Mouse (Mus musculus) heart, embryonic 10.5 days (tissue): ENCODE data around the gene Cbx8. TPM values are rescaled to one million over a fixed set of nuclear protein-coding genes. Genes with fewer than 3 reads are reported as not detected.

Experiments used
- DNase-seq: peaks from one replicate; pipeline ENCODE4 v3.0.0-alpha.2; 2017; ENCODE audit warnings: low spot score
- H3K27ac ChIP-seq: fragments of 300-500 bp; sonication (generic); 2 replicates; pipeline ENCODE4 v1.5.1; 2016; ENCODE audit warnings: mild to moderate bottlenecking
- H3K27me3 ChIP-seq: fragments of 300-500 bp; sonication (generic); 2 replicates; pipeline ENCODE4 v1.6.1; 2016; ENCODE audit warnings: mild to moderate bottlenecking; ENCODE audit not compliant: poor library complexity, insufficient read depth, severe bottlenecking
- H3K36me3 ChIP-seq: fragments of 300-500 bp; sonication (generic); 2 replicates; pipeline ENCODE4 v1.6.1; 2016; ENCODE audit warnings: mild to moderate bottlenecking, moderate library complexity
- H3K4me1 ChIP-seq: fragments of 300-500 bp; sonication (generic); 2 replicates; pipeline ENCODE4 v1.6.1; 2016; ENCODE audit warnings: mild to moderate bottlenecking
- H3K4me3 ChIP-seq: fragments of 300-500 bp; sonication (generic); 2 replicates; pipeline ENCODE4 v1.5.1; 2016; ENCODE audit warnings: mild to moderate bottlenecking, moderate library complexity
- H3K9me3 ChIP-seq: fragments of 300-500 bp; sonication (generic); 2 replicates; pipeline ENCODE4 v1.6.1; 2016; ENCODE audit warnings: mild to moderate bottlenecking, moderate library complexity
- WGBS: fragments of 180-500 bp; shearing (Covaris S2); methylation state at CpG from one replicate; pipeline ENCODE4 v1.1.7; 2016; 5-methylcytosine and 5-hydroxymethylcytosine counted together
- polyA plus RNA-seq: library from polyadenylated mRNA; unstranded; fragments of >200 nt; fragmentation: Nextera tagmentation; extraction: Ambion mirVana; gene quantifications from 2 replicates; pipeline ENCODE4 v1.2.1, GENCODE M21; 2016

The Cbx8 gene
- polyA plus RNA-seq, 1 experiment from 2014 or later, result 9.7 TPM

DNA sequence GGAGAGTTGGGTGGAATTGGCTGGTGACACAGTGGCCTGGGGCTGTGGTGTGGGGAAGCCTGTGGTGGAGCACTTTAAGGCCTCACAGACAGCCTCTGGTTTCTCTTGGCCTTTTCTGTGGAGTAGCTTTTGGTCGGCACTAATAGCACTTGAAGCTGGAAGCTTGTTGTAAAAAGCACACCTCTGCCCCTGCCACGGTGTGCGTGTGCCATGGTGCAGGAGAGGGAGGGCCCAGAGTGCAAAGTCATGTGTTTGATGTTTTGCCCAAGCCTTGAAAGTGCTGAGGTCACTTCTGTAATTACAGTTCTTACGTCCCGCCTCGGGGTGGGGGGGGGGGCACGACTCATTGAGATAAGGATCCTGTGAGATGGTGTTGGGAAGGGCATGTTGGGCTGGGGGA is 16.5 kb downstream of the Cbx8 start:
- no peak for DNase-seq
- 10% methylated on average over 7 of the region's 7 CpGs for WGBS
- H3K27ac ChIP-seq, result peak overlapping the region; percentile 97
- peaks cover 38% of the 10 kb centered on the region for H3K36me3 ChIP-seq
- H3K9me3 ChIP-seq, result no peaks in the 10 kb centered on the region
- peaks cover 26% of the 10 kb centered on the region for H3K27me3 ChIP-seq
- H3K4me1 ChIP-seq, result peaks cover 49% of the 10 kb centered on the region
- peak overlapping the region; percentile 93 for H3K4me3 ChIP-seq

DNA sequence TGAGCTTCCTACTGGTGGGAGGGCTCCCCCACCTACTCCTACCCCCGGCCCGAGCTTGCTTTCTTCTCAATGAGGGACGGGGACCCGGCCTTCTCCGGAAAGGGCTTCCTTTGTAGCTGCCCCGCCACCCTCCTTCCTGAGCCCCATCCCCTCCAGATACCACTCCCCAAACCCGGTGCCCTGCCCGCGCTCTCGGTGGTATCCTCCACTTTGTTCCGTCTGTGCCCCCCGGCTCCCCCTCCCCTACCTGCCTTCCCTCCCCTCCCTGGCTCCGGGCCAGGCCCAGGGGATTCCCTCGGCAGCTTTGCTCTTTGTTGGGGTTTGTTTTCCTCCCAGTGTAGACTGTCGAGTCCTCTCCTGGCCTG is 17.2 kb downstream of the Cbx8 start:
- H3K27me3 ChIP-seq, result peaks cover 33% of the 10 kb centered on the region
- peak overlapping the region; percentile 97 for H3K27ac ChIP-seq
- no peak for DNase-seq
- under 1% methylated on average over 15 of the region's 15 CpGs for WGBS
- peaks cover 48% of the 10 kb centered on the region for H3K4me1 ChIP-seq
- H3K36me3 ChIP-seq, result peaks cover 31% of the 10 kb centered on the region
- no peaks in the 10 kb centered on the region for H3K9me3 ChIP-seq
- peak overlapping the region; percentile 93 for H3K4me3 ChIP-seq

GRCm38 (mm10) chr11:119022895-119023615 is 17.7 kb downstream of the Cbx8 start, which contains the start of gene Cbx2:
TSS of gene Cbx2 (plus strand) at chr11:119022962.
- H3K9me3 ChIP-seq, result no peaks in the 10 kb centered on the region
- H3K27ac ChIP-seq, result peak within 1 kb of the TSS; percentile 97
- H3K4me1 ChIP-seq, result peaks cover 45% of the 10 kb centered on the region
- H3K27me3 ChIP-seq, result peaks cover 33% of the 10 kb centered on the region
- peak; percentile 89 for DNase-seq
- peak within 1 kb of the TSS; percentile 93 for H3K4me3 ChIP-seq
- H3K36me3 ChIP-seq, result peaks cover 26% of the 10 kb centered on the region
- WGBS, result under 1% methylated on average over 86 of the region's 99 CpGs

- H3K36me3 ChIP-seq, result peaks cover 18% of the 10 kb centered on the region
- no peaks in the 10 kb centered on the region for H3K9me3 ChIP-seq
- DNase-seq, result no peak
- peak overlapping the region; percentile 93 for H3K4me3 ChIP-seq
- peaks cover 33% of the 10 kb centered on the region for H3K27me3 ChIP-seq
- H3K27ac ChIP-seq, result peak overlapping the region; percentile 97
- WGBS, result 6% methylated on average over 42 of the region's 42 CpGs
- H3K4me1 ChIP-seq, result peaks cover 45% of the 10 kb centered on the region
Observed at GRCm38 (mm10) chr11:119022068-119022894, 18.5 kb downstream of the Cbx8 start.

- Histone ChIP-seq H3K36me3 (peaks cover 7% of the 10 kb centered on the region), H3K27me3 (peaks cover 33% of the 10 kb centered on the region), H3K27ac (no peak overlapping the region), H3K9me3 (no peaks in the 10 kb centered on the region), H3K4me1 (peaks cover 36% of the 10 kb centered on the region), H3K4me3 (no peak overlapping the region)
- WGBS, result 85% methylated on average over 7 of the region's 7 CpGs
- no peak for DNase-seq
Observed at GRCm38 (mm10) chr11:119021180-119021579, 19.6 kb downstream of the Cbx8 start.

- H3K36me3 ChIP-seq, result no peaks in the 10 kb centered on the region
- H3K27me3 ChIP-seq, result peaks cover 33% of the 10 kb centered on the region
- no peak overlapping the region for H3K27ac ChIP-seq
- H3K4me1 ChIP-seq, result 0 out of 2 replicates have a peak, but pooled peaks cover under 1% of the 10 kb centered on the region
- no peaks in the 10 kb centered on the region for H3K9me3 ChIP-seq
- 76% methylated on average over 7 of the region's 7 CpGs for WGBS
- no peak overlapping the region for H3K4me3 ChIP-seq
- DNase-seq, result no peak
Observed at GRCm38 (mm10) chr11:119017506-119017905, 23.3 kb downstream of the Cbx8 start.

DNA sequence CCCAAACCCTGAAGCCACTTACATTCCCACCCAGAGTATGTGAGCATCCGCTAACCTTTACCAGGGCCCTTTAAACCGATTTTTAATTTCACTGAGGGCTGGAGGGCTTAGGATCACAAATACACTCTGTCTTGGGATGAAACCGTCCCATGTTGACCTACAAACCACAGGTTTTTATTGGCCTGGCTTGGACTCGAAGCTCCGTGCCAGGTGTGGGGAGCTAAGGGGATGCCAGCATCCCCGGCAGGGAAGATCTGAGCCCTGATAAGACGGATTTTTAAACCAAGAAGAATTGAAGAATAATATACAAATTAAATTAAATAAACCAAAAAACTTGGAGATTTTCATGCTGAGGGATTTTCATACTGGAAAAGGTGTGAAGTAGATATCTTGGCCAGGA is 26.3 kb downstream of the Cbx8 start:
- Histone ChIP-seq H3K36me3 (no peaks in the 10 kb centered on the region), H3K4me1 (no peaks in the 10 kb centered on the region), H3K27ac (no peak overlapping the region), H3K27me3 (peaks cover 9% of the 10 kb centered on the region; the same call in 1 of the 2 replicates), H3K9me3 (no peaks in the 10 kb centered on the region), H3K4me3 (no peak overlapping the region)
- DNase-seq, result no peak
- 81% methylated on average over 7 of the region's 7 CpGs for WGBS

GRCm38 (mm10) chr11:119007461-119008456 is 33.0 kb downstream of the Cbx8 start:
- Histone ChIP-seq H3K4me1 (peaks cover 11% of the 10 kb centered on the region), H3K27ac (peak overlapping the region; percentile 74), H3K9me3 (no peaks in the 10 kb centered on the region), H3K4me3 (peak overlapping the region; percentile 56), H3K27me3 (peaks cover 11% of the 10 kb centered on the region; the same call in 1 of the 2 replicates), H3K36me3 (no peaks in the 10 kb centered on the region)
- WGBS, result 17% methylated on average over 21 of the region's 21 CpGs
- DNase-seq, result peak; percentile 87

GRCm38 (mm10) chr11:119006462-119006861 is 34.3 kb downstream of the Cbx8 start:
- Histone ChIP-seq H3K27ac (no peak overlapping the region), H3K4me3 (no peak overlapping the region), H3K9me3 (no peaks in the 10 kb centered on the region), H3K4me1 (peaks cover 11% of the 10 kb centered on the region), H3K27me3 (peaks cover 22% of the 10 kb centered on the region; the same call in 1 of the 2 replicates), H3K36me3 (no peaks in the 10 kb centered on the region)
- 72% methylated on average over 3 of the region's 3 CpGs for WGBS
- no peak for DNase-seq

DNA sequence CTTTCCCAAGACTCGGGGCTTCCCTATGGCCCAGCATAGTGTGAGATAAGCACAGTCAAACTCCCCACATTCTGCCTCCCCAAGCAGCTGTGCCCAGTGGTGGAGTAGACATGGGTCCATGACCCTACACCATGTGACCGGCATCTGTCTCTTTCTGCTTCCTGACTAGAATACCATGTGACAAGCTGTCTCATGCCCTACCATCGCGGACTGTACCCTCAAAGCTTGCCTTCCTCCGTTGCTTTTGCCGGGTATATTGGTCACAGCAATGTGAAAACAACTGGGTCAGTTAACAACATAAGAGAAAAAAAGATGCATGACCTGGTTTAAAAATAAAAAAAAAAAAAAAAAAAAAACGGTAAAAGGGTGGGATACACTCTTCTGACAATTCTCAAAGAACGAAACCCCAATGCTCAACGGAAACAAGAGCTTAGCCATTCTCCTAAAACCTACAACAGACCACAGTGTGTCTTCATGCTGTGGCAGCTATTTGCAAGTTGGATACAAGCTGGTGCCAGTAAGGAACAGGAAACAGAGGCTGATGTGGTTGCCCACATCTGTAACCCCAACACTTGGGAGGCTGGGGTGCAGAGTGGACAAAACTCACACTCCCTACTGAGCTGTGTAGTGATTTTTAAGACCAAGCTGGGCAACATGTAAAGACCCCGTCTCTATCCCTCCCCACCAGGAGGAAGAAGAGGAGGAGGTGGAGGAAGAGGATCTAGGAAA is 35.1 kb downstream of the Cbx8 start:
- no peak overlapping the region for H3K27ac ChIP-seq
- no peaks in the 10 kb centered on the region for H3K9me3 ChIP-seq
- H3K4me3 ChIP-seq, result no peak overlapping the region
- peaks cover 29% of the 10 kb centered on the region for H3K27me3 ChIP-seq
- peaks cover 11% of the 10 kb centered on the region for H3K4me1 ChIP-seq
- no peaks in the 10 kb centered on the region for H3K36me3 ChIP-seq
- WGBS, result 82% methylated on average over 10 of the region's 10 CpGs
- DNase-seq, result no peak

- Histone ChIP-seq H3K4me1 (peaks cover 12% of the 10 kb centered on the region), H3K27ac (no peak overlapping the region), H3K27me3 (peaks cover 66% of the 10 kb centered on the region), H3K4me3 (no peak overlapping the region), H3K36me3 (no peaks in the 10 kb centered on the region), H3K9me3 (no peaks in the 10 kb centered on the region)
- no peak for DNase-seq
- 63% methylated on average over 4 of the region's 4 CpGs for WGBS
Observed at GRCm38 (mm10) chr11:119001493-119002128, 39.2 kb downstream of the Cbx8 start.
